Mouse (Mus musculus) Patski (cell line): ENCODE measurements around the gene Pqbp1. TPM values are rescaled to one million over a fixed set of nuclear protein-coding genes. Genes with fewer than 3 reads are reported as not detected.

Experiments used
- ATAC-seq: fragments of 100-300 bp; one replicate; pipeline ENCODE4 v1.8.0; 2021
- CTCF ChIA-PET: fragments of 350-600 bp; sonication (Branson Sonifier 250); formaldehyde crosslinking; loops from one replicate; lab custom pipeline; 2022; ENCODE audit warnings: inconsistent platforms; lab: Charles Lee
- POLR2A ChIA-PET: fragments of 350-600 bp; sonication (Branson Sonifier 250); formaldehyde crosslinking; loops from one replicate; lab custom pipeline; 2022; ENCODE audit warnings: antibody characterized with exemption, inconsistent platforms; lab: Charles Lee
- DNase-seq: peaks from one replicate; pipeline ENCODE4 v3.0.0-alpha.2; 2011; ENCODE audit warnings: low read depth, low spot score
- H3K27me3 ChIP-seq: fragments of 371-371 bp; one replicate; pipeline ENCODE4 v1.5.1; 2021
- CTCF ChIP-seq: fragments of 100-300 bp; IDR thresholded peaks from one replicate; pipeline ENCODE4 v1.5.1; 2021
- in situ Hi-C: fragments of 300-500 bp; cut with MboI; formaldehyde crosslinking; loops from 3 replicates; pipeline ENCODE4 v1.11.1; 2018; ENCODE audit warnings: low pct_unique_long_range_greater_than_20kb, mixed read lengths
- polyA plus RNA-seq: library from polyadenylated mRNA; unstranded; gene quantifications from one replicate; pipeline ENCODE4 v1.2.3, GENCODE M21; 2021

Pqbp1 gene
- polyA plus RNA-seq, 1 experiment from 2014 or later: 71.3 TPM

DNA sequence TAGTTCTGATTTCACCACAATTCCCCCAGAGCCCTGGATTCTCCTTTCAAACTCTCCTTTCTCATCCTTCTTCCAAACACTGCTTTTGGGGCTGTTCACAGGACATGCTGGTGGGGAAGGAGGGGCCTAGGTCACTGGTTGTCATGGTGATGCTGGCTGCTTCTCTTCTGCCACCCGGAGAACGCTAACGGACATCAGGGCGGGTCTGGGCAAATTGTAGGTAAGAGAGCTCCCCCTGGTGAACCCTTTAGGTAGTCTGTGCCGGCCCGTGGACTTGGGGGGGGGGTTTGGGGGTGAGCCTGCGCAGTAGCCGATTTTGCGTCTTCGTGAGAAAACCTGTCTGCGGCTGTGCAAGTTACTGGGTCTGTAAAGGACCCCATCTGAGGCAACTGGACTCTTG, 19.2 kb downstream of the Pqbp1 start:
- peaks cover 6% of the 10 kb centered on the region for H3K27me3 ChIP-seq
- CTCF ChIA-PET: no interaction called here
- ATAC-seq: peak; percentile 32
- in situ Hi-C loops: no loop called here
- no peak for TF ChIP-seq CTCF
- POLR2A ChIA-PET: interaction anchor here (1.1 kb wide), 1 partner anchor 50 kb away, joined by 3 read pairs; no protein-coding TSS in a partner anchor
- DNase-seq: no peak

DNA sequence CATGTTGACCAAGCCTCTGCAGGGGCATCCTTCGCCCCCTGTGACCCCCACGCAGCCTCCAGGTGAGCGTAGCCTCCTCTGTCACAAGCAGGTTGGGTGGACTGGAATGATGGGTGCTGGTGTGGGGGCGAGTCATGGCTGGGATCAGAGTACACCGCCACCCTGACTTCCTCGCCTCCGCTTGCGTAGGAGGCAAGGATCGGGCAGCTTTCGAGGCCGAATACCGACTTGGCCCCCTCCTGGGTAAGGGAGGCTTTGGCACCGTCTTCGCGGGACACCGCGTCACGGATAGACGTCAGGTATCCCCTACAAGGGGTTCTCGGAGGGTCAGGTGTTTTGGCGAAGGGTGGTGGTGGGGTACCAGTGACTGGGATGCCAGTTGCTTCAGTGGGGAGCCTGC, 20.6 kb downstream of the Pqbp1 start:
- ChIA-PET CTCF (no interaction called here), POLR2A (no interaction called here)
- peaks cover 6% of the 10 kb centered on the region for H3K27me3 ChIP-seq
- peak; percentile 27 for ATAC-seq
- DNase-seq: no peak
- no peak for TF ChIP-seq CTCF
- in situ Hi-C loops: no loop called here

DNA sequence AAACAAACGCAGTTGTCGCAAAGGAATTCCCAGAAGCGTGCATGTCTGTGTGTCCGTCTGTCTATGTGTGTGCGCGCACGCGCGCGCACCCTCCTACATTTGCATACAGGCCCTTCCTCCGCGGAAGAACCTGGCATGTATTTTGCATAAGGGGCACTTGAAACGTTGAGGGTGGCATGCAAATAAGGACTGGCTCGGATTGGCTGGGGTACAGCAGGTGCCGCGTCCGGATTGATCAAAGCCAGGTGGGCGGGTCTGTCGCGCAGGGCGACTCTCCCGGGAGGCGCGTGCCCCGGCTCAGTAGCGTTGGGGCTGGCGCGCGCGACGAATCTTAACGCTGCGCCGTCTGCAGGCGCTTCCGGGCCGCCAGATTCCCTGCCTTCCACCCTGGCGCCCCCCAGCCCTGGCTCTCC, 21.1 kb downstream of the Pqbp1 start, which contains the start of gene Pim2:
Gene Pim2 (plus strand): TSS at position 256 of the 413 bp plus-strand sequence.
- DNase-seq (peak; percentile 47), ATAC-seq (peak; percentile 87)
- H3K27me3 ChIP-seq: peaks cover 6% of the 10 kb centered on the region
- in situ Hi-C loops: no loop called here
- POLR2A ChIA-PET: no interaction called here
- CTCF ChIA-PET: no interaction called here
- TF ChIP-seq CTCF: no peak

DNA sequence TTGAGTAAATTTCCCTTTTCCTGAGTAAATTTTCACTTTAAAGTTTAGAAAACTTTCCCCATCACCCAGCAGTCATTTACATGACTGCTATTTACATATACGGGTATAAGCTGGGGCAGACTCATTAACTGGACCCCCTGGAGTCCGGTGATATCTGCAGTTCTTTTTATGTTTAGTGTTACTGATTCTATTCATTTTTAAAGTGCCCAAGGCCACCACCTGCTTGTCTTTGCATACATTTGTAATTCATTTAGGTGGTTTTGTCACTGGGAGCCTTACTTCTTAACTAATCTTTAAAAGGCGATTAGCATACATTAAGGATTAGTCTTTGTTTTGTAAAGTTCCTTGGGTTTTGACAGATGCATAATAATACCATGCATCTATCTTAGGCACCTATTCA, 29.2 kb downstream of the Pqbp1 start:
- POLR2A ChIA-PET: no interaction called here
- CTCF ChIA-PET: no interaction called here
- no peak for TF ChIP-seq CTCF
- no peak for ATAC-seq
- no peak for DNase-seq
- in situ Hi-C loops: no loop called here
- peaks cover 13% of the 10 kb centered on the region for H3K27me3 ChIP-seq

DNA sequence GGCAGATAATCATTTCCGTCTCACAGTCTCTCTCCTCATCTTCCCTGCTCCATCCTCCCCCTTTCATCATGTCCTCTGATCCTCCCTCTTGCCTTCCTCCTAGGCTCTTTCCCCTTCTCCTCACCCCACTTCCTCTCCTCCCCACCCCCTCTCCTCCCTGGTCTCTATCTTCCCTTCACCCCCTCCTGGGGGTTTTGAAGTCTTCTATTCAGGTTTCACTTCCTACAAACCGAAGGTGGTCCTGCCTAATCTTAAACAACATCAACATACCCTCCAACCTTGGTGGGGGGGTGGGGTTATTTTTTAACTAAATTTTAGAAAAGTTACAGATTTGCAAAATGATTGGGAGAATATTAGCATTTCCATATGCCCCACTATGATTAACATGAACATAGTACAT, 30.6 kb downstream of the Pqbp1 start:
- in situ Hi-C loops: no loop called here
- no peak for ATAC-seq

DNA sequence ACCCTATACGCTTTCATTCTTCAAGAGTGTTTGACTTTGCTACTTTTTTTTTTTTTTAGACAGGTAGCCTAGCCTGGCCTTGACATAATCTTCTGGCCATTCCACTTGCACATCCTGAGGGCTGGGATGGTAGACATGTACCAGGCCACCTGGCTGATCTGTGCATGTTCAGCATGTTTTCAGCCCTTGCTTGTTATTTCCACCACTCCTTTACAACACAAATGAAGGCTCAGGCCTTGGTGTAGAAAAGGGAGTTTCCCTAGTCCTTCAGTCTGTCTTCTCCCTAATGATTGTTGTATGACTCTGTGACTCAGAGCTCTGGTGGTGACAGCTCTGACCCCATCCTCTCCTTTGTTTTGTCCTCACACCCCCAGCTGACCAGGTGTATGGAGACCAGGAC, 31.9 kb downstream of the Pqbp1 start:
- TF ChIP-seq CTCF: no peak
- no peak for ATAC-seq
- in situ Hi-C loops: no loop called here
- peaks cover 17% of the 10 kb centered on the region for H3K27me3 ChIP-seq
- ChIA-PET CTCF (no interaction called here), POLR2A (no interaction called here)
- no peak for DNase-seq

More for the DNA sequence above, 30.6 kb downstream of the Pqbp1 start:
- ChIA-PET POLR2A (no interaction called here), CTCF (no interaction called here)
- H3K27me3 ChIP-seq: peaks cover 13% of the 10 kb centered on the region
- no peak for TF ChIP-seq CTCF
- no peak for DNase-seq

DNA sequence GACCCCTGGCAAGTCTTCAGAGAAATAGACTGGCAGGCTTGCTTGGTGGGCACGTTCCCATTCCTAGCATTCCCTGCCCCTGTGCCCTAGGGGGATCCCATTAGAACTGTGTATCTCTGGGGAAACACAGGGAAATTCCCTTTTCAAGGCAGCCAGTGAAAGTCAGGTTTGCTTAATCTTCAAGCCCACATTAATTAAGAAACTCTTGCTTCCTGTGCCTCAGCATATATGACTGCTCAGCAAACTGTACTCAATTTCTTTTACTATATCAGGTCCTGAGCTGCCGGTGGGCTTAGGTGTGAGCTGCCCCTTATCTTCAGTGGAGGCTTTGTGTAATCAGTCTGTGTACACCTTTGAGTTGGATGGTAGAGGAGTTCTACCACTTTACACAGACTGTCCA, 33.3 kb downstream of the Pqbp1 start:
- ChIA-PET POLR2A (no interaction called here), CTCF (no interaction called here)
- peaks cover 16% of the 10 kb centered on the region for H3K27me3 ChIP-seq
- in situ Hi-C loops: no loop called here
- no peak for TF ChIP-seq CTCF
- ATAC-seq (no peak), DNase-seq (no peak)

DNA sequence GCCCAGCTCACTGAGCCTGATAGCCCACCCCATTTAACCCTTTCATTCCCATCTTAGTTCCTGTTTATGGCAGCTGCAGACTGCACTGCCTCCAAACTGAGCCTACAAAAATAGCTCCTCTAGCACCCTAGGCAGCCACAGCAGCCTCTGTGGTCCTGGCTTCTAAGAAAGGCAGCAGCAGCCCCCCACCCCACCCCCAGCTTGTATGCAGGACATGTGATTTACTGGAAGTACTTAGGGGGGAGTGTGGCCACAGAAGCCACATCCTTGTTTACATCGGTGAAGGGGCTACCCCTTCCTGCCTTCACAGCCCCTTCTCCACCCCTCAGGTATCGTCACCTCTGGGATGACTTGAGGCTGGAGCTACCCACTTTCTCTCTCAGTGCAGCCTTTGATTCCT, 33.7 kb downstream of the Pqbp1 start:
- CTCF ChIA-PET: no interaction called here

DNA sequence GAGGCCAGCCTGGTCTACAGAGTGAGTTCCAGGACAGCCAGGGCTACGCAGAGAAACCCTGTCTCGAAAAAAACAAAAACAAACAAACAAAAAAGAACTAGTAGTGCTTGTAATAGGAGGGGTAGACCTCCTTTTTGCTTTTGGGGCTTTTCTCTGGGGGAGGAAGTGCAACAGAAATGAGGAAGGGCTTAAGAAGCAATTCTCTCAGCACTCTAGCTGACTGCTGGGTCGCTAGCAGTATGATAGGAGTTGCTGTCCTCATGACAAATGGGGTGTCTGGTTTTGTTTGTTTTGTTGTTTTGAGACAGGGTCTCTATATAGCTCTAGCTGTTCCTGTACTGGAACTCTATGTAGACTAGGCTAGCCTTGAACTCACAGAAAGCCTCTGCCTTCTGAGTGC, 34.5 kb downstream of the Pqbp1 start:
- no peak for DNase-seq
- no peak for TF ChIP-seq CTCF

More for the DNA sequence above, 33.7 kb downstream of the Pqbp1 start:
- POLR2A ChIA-PET: no interaction called here
- no peak for DNase-seq
- H3K27me3 ChIP-seq: peaks cover 14% of the 10 kb centered on the region
- TF ChIP-seq CTCF: no peak
- ATAC-seq: peak; percentile 26
- in situ Hi-C loops: no loop called here

DNA sequence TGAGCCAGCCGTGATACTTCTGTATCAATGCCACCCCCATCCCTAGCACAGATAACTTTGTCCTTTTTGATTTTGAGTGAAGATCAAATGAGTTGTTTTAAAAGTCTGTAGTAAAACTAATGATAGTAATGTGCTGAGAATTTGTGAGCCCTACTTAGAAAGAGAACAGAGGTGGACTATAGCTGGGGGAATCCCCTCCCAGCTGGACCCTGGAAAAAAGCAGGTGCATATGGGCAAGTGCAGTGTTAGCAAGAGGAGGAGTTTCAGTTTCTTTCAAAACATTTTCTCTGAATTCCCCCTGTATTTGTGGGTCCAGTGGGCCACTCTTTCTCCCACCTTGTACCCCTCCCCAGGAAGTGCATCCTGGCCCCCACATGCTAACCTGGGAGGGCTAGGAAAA, 35.9 kb downstream of the Pqbp1 start:
- peaks cover 9% of the 10 kb centered on the region for H3K27me3 ChIP-seq
- in situ Hi-C loops: no loop called here
- CTCF ChIA-PET: no interaction called here
- POLR2A ChIA-PET: no interaction called here
- ATAC-seq: no peak
- no peak for DNase-seq
- TF ChIP-seq CTCF: no peak

More for the DNA sequence above, 34.5 kb downstream of the Pqbp1 start:
- CTCF ChIA-PET: no interaction called here
- in situ Hi-C loops: no loop called here
- ATAC-seq: no peak
- POLR2A ChIA-PET: no interaction called here
- H3K27me3 ChIP-seq: peaks cover 9% of the 10 kb centered on the region

DNA sequence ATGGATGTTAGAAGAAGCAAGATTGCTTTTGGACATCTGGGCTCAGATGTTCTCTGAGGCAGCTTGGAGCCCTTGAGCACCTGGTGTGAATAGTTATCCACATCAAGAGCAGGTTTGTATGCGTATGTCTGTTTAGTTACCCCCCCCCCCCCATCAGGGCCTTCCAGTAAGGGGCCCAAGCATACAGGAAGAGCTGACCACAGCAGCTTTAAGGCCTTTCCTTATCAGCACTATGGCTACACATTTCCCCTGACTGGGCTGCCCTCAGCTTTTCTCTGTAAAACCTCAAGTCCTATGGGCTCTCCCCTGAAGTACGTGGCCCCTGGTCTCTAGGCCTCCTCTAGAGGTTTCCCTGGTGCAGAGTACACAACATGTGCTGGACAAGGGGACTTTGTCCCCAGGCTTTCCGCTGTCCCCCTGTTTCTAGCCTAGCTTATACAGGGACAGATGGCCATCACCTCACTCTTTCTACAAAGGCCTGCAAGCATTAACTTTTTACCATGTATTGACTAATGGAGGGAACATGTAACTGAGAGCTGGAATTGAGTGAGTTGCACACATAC, 39.8 kb downstream of the Pqbp1 start:
- ATAC-seq: no peak
- peaks cover 9% of the 10 kb centered on the region for H3K27me3 ChIP-seq
- no peak for TF ChIP-seq CTCF
- CTCF ChIA-PET: interaction anchor here (0.8 to 1.1 kb wide), 2 partner anchors 9 to 12 kb away, joined by 3 read pairs; no protein-coding TSS in a partner anchor
- DNase-seq: no peak
- POLR2A ChIA-PET: no interaction called here
- in situ Hi-C loops: no loop called here

DNA sequence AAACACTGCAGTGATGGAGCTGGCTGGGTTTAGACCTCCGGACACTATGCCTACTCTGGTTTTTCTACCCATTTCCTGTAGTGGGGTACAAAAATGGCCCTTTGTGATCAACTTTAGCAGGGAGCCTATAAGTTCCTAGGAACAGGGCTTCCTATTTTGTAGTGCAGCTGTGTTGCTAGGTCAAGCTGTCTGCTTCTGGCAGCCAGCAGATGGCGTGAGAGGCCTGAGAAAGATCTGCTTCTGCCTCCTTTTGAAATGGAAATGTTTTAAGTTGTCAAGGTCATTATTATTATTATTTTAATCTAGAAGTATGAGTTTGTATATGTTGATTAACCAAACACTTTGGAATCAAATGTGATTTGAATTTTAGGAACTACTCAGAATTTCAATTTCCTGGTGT, 44.5 kb downstream of the Pqbp1 start:
- ChIA-PET CTCF (no interaction called here), POLR2A (no interaction called here)
- in situ Hi-C loops: no loop called here
- peak; percentile 81 for TF ChIP-seq CTCF
- ATAC-seq: no peak
- DNase-seq: no peak
- H3K27me3 ChIP-seq: no peaks in the 10 kb centered on the region
